In the genomic region with DNA sequence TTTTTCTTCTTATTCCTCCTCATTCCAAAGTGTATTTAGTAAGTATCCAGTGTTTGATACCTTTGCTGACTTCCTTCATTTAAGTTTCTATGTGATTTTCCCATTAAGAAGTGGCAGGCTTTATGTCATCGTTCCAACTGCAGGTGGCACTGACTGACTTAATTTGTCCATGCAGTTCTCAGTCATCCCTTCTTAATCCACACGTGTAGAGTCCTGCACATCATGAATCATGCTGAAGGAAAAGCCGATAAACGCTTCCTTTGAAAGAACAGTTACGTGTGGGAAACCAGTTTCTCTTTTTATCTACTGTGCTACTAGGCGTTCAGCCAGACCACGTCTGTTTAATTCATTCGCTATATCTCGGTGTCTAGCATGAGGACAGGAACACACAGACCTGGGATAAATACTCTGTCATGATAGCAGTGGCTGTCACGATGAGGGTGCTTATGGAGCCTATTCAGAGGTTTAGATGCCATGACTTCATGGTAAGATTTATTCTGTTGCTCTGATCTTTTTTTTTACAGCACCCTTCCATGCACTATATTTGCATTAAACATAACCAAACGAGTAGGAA, we compare ENCODE assay signal across 12 mouse cellular contexts.
A peak's percentile ranks its signal among the peaks of the same experiment; 100 is the strongest.
DNase-seq lines count a peak whose midpoint lies in the region; ATAC-seq and TF ChIP-seq lines count a peak whose summit lies in the region.
"Had no signal": no experiment of that assay in that cellular context is flagged by ENCODE, and none has a peak within 500 bp of the region (broad histone marks: within the 10 kb centered on the region; RNA-seq: fewer than 3 reads in every experiment).

No protein-coding gene starts in this region.

- no peaks in the 10 kb centered on the region for H3K9me3 ChIP-seq in forebrain, embryonic 14.5 days (replicated peaks; ENCODE audit: control insufficient read depth, low read length)
- H3K9me3 ChIP-seq in forebrain, embryonic 10.5 days, result no peaks in the 10 kb centered on the region
- no peaks in the 10 kb centered on the region for H3K9me3 ChIP-seq in hindbrain, embryonic 11.5 days (ENCODE audit: control insufficient read depth, low read length)
- H3K9me3 ChIP-seq: embryonic facial prominence, embryonic 12.5 days; hindbrain, embryonic 15.5 days; limb, embryonic 13.5 days had no signal

- TF ChIP-seq CTCF in brain, embryonic 14.5 days (IDR thresholded peaks at IDR 0.05; ENCODE audit: borderline replicate concordance, extremely low read depth, insufficient read depth, insufficient read length), result peak; percentile 21; the same call in 1 of the 2 replicates

- no peak for TF ChIP-seq POLR2A in brain, embryonic 14.5 days (IDR thresholded peaks at IDR 0.05; ENCODE audit: borderline replicate concordance, extremely low read depth, insufficient read depth, insufficient read length, poor library complexity, severe bottlenecking)

- no peak overlapping the region for H3K27ac ChIP-seq in forebrain, embryonic 14.5 days (ENCODE audit: low read depth, low read length)
- no peak overlapping the region for H3K27ac ChIP-seq in forebrain, embryonic 10.5 days
- H3K27ac ChIP-seq in hindbrain, embryonic 11.5 days (ENCODE audit: low read depth, low read length), result no peak overlapping the region
- H3K27ac ChIP-seq: embryonic facial prominence, embryonic 12.5 days; hindbrain, embryonic 15.5 days; limb, embryonic 13.5 days had no signal

- no peaks in the 10 kb centered on the region for H3K27me3 ChIP-seq in forebrain, embryonic 14.5 days (replicated peaks; ENCODE audit: control insufficient read depth, insufficient read depth, low read length)
- H3K27me3 ChIP-seq in forebrain, embryonic 10.5 days (ENCODE audit: poor library complexity, severe bottlenecking), result no peaks in the 10 kb centered on the region
- H3K27me3 ChIP-seq in hindbrain, embryonic 11.5 days (ENCODE audit: control insufficient read depth, insufficient read depth, low read length), result no peaks in the 10 kb centered on the region
- H3K27me3 ChIP-seq: embryonic facial prominence, embryonic 12.5 days; hindbrain, embryonic 15.5 days; limb, embryonic 13.5 days had no signal

- peak; percentile 22 for DNase-seq in forebrain, embryonic 14.5 days (ENCODE audit: low spot score)
- DNase-seq in forebrain, embryonic 10.5 days (ENCODE audit: extremely low spot score, low spot score), result no peak
- peak; percentile 2 to 4 for DNase-seq in kidney, postnatal 4 days
- no peak for DNase-seq in kidney, adult 8-10 months
- peak; percentile 63 for DNase-seq in brain, embryonic 14.5 days (ENCODE audit: low read depth)
- no peak for DNase-seq in thymus, adult 18-20 months
- no peak for DNase-seq in hindbrain, embryonic 11.5 days (ENCODE audit: low spot score)
- DNase-seq: B cell, adult 2 months had no signal

- no peak overlapping the region for H3K4me3 ChIP-seq in forebrain, embryonic 14.5 days (ENCODE audit: low read depth, low read length)
- H3K4me3 ChIP-seq in forebrain, embryonic 10.5 days, result no peak overlapping the region
- H3K4me3 ChIP-seq in hindbrain, embryonic 11.5 days (ENCODE audit: low read depth, low read length), result no peak overlapping the region
- H3K4me3 ChIP-seq: embryonic facial prominence, embryonic 12.5 days; hindbrain, embryonic 15.5 days; limb, embryonic 13.5 days had no signal

- no peaks in the 10 kb centered on the region for H3K36me3 ChIP-seq in forebrain, embryonic 14.5 days (ENCODE audit: control insufficient read depth, insufficient read depth, low read length)
- no peaks in the 10 kb centered on the region for H3K36me3 ChIP-seq in forebrain, embryonic 10.5 days (replicated peaks)
- no peaks in the 10 kb centered on the region for H3K36me3 ChIP-seq in hindbrain, embryonic 11.5 days (ENCODE audit: control insufficient read depth, insufficient read depth, low read length)
- H3K36me3 ChIP-seq: embryonic facial prominence, embryonic 12.5 days; hindbrain, embryonic 15.5 days; limb, embryonic 13.5 days had no signal

- no peak overlapping the region for H3K9ac ChIP-seq in forebrain, embryonic 14.5 days (ENCODE audit: low read length)
- H3K9ac ChIP-seq in hindbrain, embryonic 11.5 days (ENCODE audit: low read depth, low read length), result no peak overlapping the region
- H3K9ac ChIP-seq: embryonic facial prominence, embryonic 12.5 days; hindbrain, embryonic 15.5 days; limb, embryonic 13.5 days had no signal

- no peak for ATAC-seq in forebrain, embryonic 14.5 days
- peak; percentile 37 for ATAC-seq in megakaryocyte progenitor cell, adult 5-6 weeks (replicated peaks; ENCODE audit: poor library complexity)
- ATAC-seq in hindbrain, embryonic 11.5 days (ENCODE audit: low FRiP score), result no peak

- no peak overlapping the region for H3K4me2 ChIP-seq in forebrain, embryonic 14.5 days (ENCODE audit: low read length)
- H3K4me2 ChIP-seq in hindbrain, embryonic 11.5 days (replicated peaks; ENCODE audit: low read depth, low read length), result no peak overlapping the region
- H3K4me2 ChIP-seq: embryonic facial prominence, embryonic 12.5 days; hindbrain, embryonic 15.5 days; limb, embryonic 13.5 days had no signal

- WGBS in forebrain, embryonic 14.5 days, result 69% methylated on average over 11 of the region's 11 CpGs
- 83% methylated on average over 11 of the region's 11 CpGs for WGBS in forebrain, embryonic 10.5 days
- 78% methylated on average over 11 of the region's 11 CpGs for WGBS in hindbrain, embryonic 11.5 days

- H3K4me1 ChIP-seq in forebrain, embryonic 14.5 days (ENCODE audit: control insufficient read depth, insufficient read depth, low read length), result no peaks in the 10 kb centered on the region
- no peaks in the 10 kb centered on the region for H3K4me1 ChIP-seq in forebrain, embryonic 10.5 days
- no peaks in the 10 kb centered on the region for H3K4me1 ChIP-seq in hindbrain, embryonic 11.5 days (replicated peaks; ENCODE audit: control insufficient read depth, insufficient read depth, low read length)
- H3K4me1 ChIP-seq: embryonic facial prominence, embryonic 12.5 days; hindbrain, embryonic 15.5 days; limb, embryonic 13.5 days had no signal

Comparison
In these comparisons a context has a peak if more than half of its experiments do, and no peak if none do; other contexts are left out.
1. DNase-seq: peak in forebrain, embryonic 14.5 days (single experiment), kidney, postnatal 4 days (2 of 2) and brain, embryonic 14.5 days (single experiment); none in forebrain, embryonic 10.5 days (single experiment), kidney, adult 8-10 months (0 of 2), thymus, adult 18-20 months (0 of 2) and hindbrain, embryonic 11.5 days (single experiment).